Mouse (Mus musculus) liver, postnatal 0 days (tissue): ENCODE data around the gene Myh9.

Experiments
- CTCF ChIP-seq: sonication (generic); IDR thresholded peaks from 2 replicates; pipeline ENCODE4 v1.5.1; 2016; ENCODE audit warnings: antibody characterized with exemption, low read depth
- EP300 ChIP-seq: IDR thresholded peaks from 2 replicates; pipeline ENCODE4 v1.6.1; 2016; ENCODE audit warnings: antibody characterized with exemption, low read depth, mild to moderate bottlenecking

DNA sequence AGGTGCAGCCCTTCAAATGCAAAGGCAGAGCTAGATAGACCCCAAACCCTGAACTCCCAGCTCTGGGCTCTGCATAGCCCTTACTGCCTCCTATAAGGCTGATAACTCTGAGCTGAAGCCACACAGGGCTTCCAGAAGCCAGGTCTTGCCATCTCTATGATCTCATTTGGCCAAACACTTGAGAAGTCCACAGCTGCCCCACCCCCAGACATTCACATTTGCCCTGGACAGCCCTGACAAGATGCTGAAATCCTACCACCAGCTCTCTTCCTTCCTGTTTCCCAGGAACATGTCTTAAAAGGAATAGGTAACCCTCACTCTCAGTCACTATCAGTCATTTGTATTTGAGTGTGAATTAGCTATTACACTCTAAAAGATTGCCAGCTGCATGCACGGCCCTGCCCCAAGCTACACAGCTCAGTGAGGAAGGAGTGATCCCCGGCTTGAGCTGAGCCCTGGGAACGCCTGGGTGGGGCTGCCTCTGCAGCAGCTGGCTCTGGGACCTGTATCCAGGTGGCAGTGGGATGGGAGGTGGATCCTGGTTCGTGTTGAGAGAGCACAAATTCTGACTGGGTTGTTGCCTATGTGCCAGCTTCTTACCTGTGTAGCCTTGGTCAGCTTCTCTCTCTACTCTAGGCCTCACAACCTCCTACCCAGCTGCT, 47.9 kb upstream of the Myh9 start:
- TF ChIP-seq CTCF (no peak), EP300 (no peak)
